Mouse (Mus musculus) spleen, adult 12 weeks (tissue): ENCODE measurements around the gene Padi1.

Experiments used
- DNase-seq: peaks from one replicate; pipeline ENCODE4 v3.0.0; 2022; ENCODE audit warnings: low spot score

Padi1 gene

DNA sequence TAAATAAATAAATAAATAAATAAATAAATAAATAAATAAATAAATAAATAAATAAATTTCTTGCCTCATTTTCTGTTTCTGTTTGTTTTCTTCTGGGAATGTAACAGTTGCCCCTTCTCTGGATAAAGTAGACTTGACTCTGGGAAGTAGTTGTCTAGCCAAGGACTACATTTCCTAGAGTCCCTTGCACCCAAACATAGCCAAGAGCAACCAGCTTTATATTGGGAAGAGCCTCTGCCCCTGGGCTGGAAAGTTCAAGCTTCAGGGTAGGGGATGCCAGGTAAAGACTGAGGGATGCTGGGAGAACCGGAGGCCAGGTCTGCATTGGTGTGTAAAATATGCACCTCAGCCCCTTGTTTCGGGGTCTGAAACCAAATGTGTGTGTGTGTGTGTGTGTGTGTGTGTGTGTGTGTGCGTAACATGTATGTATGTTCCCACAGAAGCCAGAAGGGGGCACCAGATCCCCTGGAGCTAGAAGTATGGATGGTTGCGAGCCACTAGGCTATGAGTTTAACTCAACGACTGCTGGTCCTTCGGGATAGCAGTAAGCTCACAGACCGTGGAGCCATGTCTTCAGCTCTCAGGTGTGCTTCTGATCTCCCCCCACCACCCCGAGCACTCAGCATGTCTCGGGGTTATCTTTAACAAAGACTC is 61.2 kb downstream of the Padi1 start:
- DNase-seq: no peak

GRCm38 (mm10) chr4:140782821-140783220 is 62.8 kb downstream of the Padi1 start:
- DNase-seq: no peak

DNA sequence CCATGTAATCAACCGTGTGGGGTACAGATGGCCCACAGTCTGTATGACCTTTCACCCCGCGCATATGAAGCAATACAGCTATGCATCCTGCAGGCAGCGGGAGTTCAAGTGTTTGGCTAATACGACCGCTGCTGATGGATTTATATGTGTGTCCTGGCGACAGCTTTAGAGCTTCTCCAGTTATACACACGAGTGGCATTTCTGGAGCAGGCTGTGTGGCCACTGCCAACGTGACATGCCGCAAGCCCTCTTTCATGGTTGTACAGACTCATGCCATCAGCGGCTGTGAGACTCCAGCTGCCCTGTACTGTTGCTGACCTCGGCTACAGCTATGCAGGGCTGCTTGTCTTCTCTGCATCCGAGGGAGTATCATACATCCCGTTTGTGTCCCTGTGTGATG is 65.1 kb downstream of the Padi1 start:
- DNase-seq: no peak

- no peak for DNase-seq
Observed at GRCm38 (mm10) chr4:140779803-140780397, 65.7 kb downstream of the Padi1 start.

DNA sequence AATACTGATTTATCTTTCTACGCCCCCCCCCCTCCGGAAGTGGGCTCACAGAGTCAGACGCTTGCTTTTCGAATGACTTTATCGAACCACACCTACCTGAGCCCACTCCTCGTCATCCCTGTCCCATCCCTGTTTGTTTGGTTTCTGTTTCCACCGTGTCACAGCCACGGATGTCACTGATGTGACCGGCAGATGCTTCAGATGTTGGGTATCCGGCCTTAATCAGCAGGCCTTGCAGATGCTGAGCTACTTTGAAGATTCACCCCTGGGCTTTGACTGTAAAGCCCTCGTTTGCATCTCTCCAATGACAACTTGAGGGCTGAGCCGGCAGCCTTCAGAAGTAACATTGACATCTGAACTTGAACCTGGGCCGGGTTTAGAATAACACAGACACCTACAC is 69.0 kb downstream of the Padi1 start:
- DNase-seq: no peak

DNA sequence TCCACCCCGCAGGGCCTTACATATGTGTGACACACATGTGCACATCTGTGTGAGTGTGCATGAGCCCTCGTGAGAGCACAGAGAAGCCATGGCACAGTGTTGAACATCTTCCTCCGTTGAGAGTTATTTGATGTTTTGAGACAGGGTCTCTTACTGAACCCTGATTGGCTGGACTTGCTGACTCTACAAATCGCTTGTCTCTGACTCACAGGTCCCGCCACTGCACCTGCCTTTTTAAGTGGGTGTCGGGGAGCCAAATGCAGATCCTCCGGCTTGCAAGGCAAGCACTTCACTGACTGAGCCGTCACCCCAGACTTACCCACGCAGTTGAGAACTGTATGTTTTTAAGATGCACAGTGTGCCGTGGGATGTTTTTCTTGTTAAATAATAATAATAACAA is 69.7 kb downstream of the Padi1 start:
- no peak for DNase-seq

- no peak for DNase-seq
Observed at GRCm38 (mm10) chr4:140774893-140775292, 70.7 kb downstream of the Padi1 start.

- no peak for DNase-seq
Observed at GRCm38 (mm10) chr4:140774025-140774800, 71.4 kb downstream of the Padi1 start, which contains the start of gene Padi4. Gene Padi4 (minus strand): TSS chr4:140774236.

- DNase-seq: no peak
Observed at GRCm38 (mm10) chr4:140771091-140771490, 74.5 kb downstream of the Padi1 start.

GRCm38 (mm10) chr4:140770433-140770832 is 75.1 kb downstream of the Padi1 start:
- no peak for DNase-seq

DNA sequence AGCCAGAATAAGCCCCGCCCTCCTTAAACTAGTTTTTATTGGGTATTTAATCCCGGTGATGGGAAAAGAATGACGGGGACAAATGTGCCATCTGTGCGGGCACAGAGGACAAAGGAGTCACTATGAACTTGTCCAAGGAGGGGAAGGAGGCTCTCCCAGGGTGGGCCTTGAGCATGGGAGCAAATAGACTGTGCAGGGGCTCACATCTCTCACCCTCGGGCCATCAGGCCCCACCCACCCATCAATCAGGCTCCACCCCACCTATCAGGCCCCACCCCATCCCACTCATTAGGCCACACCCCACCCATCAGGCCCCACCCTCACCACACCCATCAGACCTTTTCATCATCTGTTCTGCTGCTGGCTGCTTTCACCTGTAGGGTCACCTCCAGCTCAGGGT is 76.6 kb downstream of the Padi1 start:
- DNase-seq: no peak

DNA sequence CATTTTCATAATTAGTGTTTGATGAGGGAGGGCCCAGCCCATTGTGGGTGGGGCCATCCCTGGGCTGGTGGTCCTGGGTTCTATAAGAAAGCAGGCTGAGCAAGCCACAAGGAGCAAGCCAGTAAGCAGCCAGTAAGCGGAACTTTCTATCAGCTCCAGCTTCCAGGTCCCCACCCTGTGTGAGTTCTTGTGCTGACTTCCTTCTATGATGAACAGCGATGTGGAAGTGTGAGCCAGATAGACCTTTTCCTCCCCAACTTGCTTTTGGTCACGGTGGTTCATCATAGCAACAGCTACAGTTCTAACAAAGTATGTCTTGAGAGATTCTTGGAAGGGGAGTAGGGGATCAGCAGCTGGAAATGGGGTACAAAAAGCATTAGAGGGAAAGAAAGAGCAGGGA is 79.6 kb downstream of the Padi1 start:
- no peak for DNase-seq

DNA sequence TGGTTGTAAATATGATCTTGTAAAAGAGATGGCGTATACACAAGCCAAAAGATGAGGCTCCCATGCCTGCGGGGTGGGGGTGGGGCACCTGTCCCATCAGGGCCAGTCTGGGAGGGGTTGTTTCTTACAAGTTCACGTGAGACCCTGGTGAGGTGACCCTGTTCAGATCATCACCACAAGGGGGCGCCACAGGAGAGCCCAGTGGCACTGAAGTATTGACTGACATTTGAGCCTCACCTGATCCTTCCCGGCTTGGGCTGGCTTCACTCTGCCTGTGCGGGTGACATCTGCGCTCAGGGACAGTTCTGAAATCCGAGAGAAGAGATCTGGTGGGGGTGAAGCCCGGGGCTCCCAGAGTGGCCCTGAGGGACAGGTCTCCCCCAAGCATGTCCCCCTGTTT is 82.4 kb downstream of the Padi1 start:
- DNase-seq: no peak
